Mouse (Mus musculus): ENCODE measurements around the gene Gm17268. TPM values are rescaled to one million over a fixed set of nuclear protein-coding genes. Genes with fewer than 3 reads are reported as not detected.
A peak's percentile ranks its signal among the peaks of the same experiment; 100 is the strongest.

Gene Gm17268
- total RNA-seq, 1 experiment, result not detected

- in situ Hi-C loops (cut with MboI; ENCODE audit: low sequenced_read_pairs in 2 of 2, unreplicated experiment in 2 of 2), result no loop called here
- H3K4me1 ChIP-seq (ENCODE audit: control insufficient read depth in 2 of 2, insufficient read depth in 2 of 2, low read length in 2 of 2, poor library complexity in 1 of 2), result no peaks in the 10 kb centered on the region
- TF ChIP-seq MAFK (IDR thresholded peaks at IDR 0.05; ENCODE audit: insufficient read depth, low read depth, low read length) (no peak), ZNF384 (IDR thresholded peaks at IDR 0.05; ENCODE audit: low read depth, low read length) (no peak), ZC3H11A (IDR thresholded peaks at IDR 0.05; ENCODE audit: borderline replicate concordance, low read depth, low read length) (no peak), CHD2 (IDR thresholded peaks at IDR 0.05; ENCODE audit: low read depth, low read length) (no peak), HCFC1 (IDR thresholded peaks at IDR 0.05; ENCODE audit: borderline replicate concordance, insufficient read depth, low read length) (no peak)
- no peaks in the 10 kb centered on the region for H3K9me3 ChIP-seq (ENCODE audit: control insufficient read depth, insufficient read depth, low read depth, low read length)
- no peak overlapping the region for H3K4me3 ChIP-seq (ENCODE audit: insufficient read depth in 1 of 2, low read depth in 1 of 2, low read length in 2 of 2, poor library complexity in 1 of 2, severe bottlenecking in 1 of 2)
- H3K9ac ChIP-seq (ENCODE audit: insufficient read depth, low read depth, low read length, poor library complexity, severe bottlenecking), result no peak overlapping the region
- no peaks in the 10 kb centered on the region for H3K36me3 ChIP-seq (ENCODE audit: control insufficient read depth, insufficient read depth, low read length, poor library complexity, severe bottlenecking)
- H3K27ac ChIP-seq (ENCODE audit: insufficient read depth, low read depth, low read length, poor library complexity, severe bottlenecking), result no peak overlapping the region
- DNase-seq (ENCODE audit: low read depth, low spot score), result no peak
These were observed 15.5 kb upstream of the Gm17268 start for GRCm38 (mm10) chr11:82053849-82054248.

DNA sequence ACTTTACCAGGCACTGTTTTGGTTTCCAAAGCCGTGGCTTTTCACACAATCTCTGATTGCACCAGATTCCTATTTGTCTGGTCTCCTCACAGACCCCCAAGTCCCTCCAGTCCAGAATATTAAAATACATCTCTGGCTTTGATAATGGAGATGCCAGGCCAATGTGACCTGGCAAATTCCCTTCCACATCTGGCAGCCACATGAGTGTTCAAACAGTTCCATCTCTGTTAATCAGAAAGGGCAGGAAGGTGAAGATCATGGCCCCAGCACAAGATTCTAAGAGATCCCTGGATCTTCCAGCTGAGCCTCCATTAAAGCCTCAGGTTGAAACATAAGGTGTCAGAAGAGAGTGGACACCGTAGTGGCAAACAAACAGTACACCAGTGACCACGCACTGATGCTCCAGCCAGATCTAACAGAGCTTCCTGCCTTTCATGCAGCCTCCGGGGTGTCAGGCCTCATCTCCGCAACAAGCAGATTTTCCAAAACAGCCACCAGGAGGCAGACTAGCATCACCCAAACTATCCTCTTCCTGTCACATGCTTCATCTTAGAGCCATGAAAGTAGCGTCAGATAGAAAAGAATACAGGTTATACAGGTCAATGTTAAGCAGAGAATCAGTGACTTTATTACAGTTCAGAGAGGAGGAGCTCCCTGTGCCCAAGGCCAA is 9.5 kb upstream of the Gm17268 start:
- no peaks in the 10 kb centered on the region for H3K4me1 ChIP-seq (ENCODE audit: control insufficient read depth in 2 of 2, insufficient read depth in 2 of 2, low read length in 2 of 2, poor library complexity in 1 of 2)
- in situ Hi-C loops (cut with MboI; ENCODE audit: low sequenced_read_pairs in 2 of 2, unreplicated experiment in 2 of 2), result loop anchor here in 1 of 2 experiments (5.0 kb wide), 1 partner anchor 129 kb away; no protein-coding TSS in a partner anchor
- TF ChIP-seq ZC3H11A (IDR thresholded peaks at IDR 0.05; ENCODE audit: borderline replicate concordance, low read depth, low read length), result peak; percentile 75; the same call in 1 of the 2 replicates
- no peak for TF ChIP-seq ZNF384 (IDR thresholded peaks at IDR 0.05; ENCODE audit: low read depth, low read length)
- 0 out of 2 replicates have a peak, but pooled peaks have one; percentile 9 for TF ChIP-seq MAFK (IDR thresholded peaks at IDR 0.05; ENCODE audit: insufficient read depth, low read depth, low read length)
- no peak for TF ChIP-seq HCFC1 (IDR thresholded peaks at IDR 0.05; ENCODE audit: borderline replicate concordance, insufficient read depth, low read length)
- TF ChIP-seq CHD2 (IDR thresholded peaks at IDR 0.05; ENCODE audit: low read depth, low read length), result no peak
- no peaks in the 10 kb centered on the region for H3K36me3 ChIP-seq (ENCODE audit: control insufficient read depth, insufficient read depth, low read length, poor library complexity, severe bottlenecking)
- no peak overlapping the region for H3K4me3 ChIP-seq (ENCODE audit: insufficient read depth in 1 of 2, low read depth in 1 of 2, low read length in 2 of 2, poor library complexity in 1 of 2, severe bottlenecking in 1 of 2)
- DNase-seq (ENCODE audit: low read depth, low spot score), result peak; percentile 51
- no peaks in the 10 kb centered on the region for H3K9me3 ChIP-seq (ENCODE audit: control insufficient read depth, insufficient read depth, low read depth, low read length)
- no peak overlapping the region for H3K27ac ChIP-seq (ENCODE audit: insufficient read depth, low read depth, low read length, poor library complexity, severe bottlenecking)
- H3K9ac ChIP-seq (ENCODE audit: insufficient read depth, low read depth, low read length, poor library complexity, severe bottlenecking), result no peak overlapping the region

DNA sequence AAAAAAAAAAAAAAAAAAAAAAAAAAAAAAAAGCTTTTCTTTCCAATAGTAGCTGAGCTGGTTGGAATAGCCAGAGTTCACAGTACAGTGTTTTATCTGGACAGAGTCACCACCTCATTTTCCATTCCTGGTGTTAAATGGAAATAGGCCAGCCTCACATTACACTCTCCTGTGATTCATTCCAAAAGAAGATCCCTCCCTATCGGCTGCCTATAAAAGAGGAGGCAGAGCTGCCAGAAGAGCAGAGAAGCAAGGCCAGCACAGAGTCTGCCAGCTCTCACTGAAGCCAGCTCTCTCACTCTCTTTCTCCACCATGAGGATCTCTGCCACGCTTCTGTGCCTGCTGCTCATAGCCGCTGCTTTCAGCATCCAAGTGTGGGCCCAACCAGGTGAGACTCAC is 7.1 kb upstream of the Gm17268 start, which contains the start of gene Ccl7:
Ccl7 (plus strand) TSS at position 242 of the 400 bp plus-strand sequence.
- Histone ChIP-seq H3K9ac (ENCODE audit: insufficient read depth, low read depth, low read length, poor library complexity, severe bottlenecking) (no peak within 1 kb of the TSS), H3K4me3 (ENCODE audit: insufficient read depth in 1 of 2, low read depth in 1 of 2, low read length in 2 of 2, poor library complexity in 1 of 2, severe bottlenecking in 1 of 2) (no peak within 1 kb of the TSS), H3K36me3 (ENCODE audit: control insufficient read depth, insufficient read depth, low read length, poor library complexity, severe bottlenecking) (no peaks in the 10 kb centered on the region), H3K9me3 (ENCODE audit: control insufficient read depth, insufficient read depth, low read depth, low read length) (no peaks in the 10 kb centered on the region), H3K4me1 (ENCODE audit: control insufficient read depth in 2 of 2, insufficient read depth in 2 of 2, low read length in 2 of 2, poor library complexity in 1 of 2) (no peaks in the 10 kb centered on the region), H3K27ac (ENCODE audit: insufficient read depth, low read depth, low read length, poor library complexity, severe bottlenecking) (no peak within 1 kb of the TSS)
- in situ Hi-C loops (cut with MboI; ENCODE audit: low sequenced_read_pairs in 2 of 2, unreplicated experiment in 2 of 2), result loop anchor here in 1 of 2 experiments (5.0 kb wide), 1 partner anchor 132 kb away; no protein-coding TSS in a partner anchor
- TF ChIP-seq CHD2 (IDR thresholded peaks at IDR 0.05; ENCODE audit: low read depth, low read length) (no peak), HCFC1 (IDR thresholded peaks at IDR 0.05; ENCODE audit: borderline replicate concordance, insufficient read depth, low read length) (no peak), ZC3H11A (IDR thresholded peaks at IDR 0.05; ENCODE audit: borderline replicate concordance, low read depth, low read length) (no peak), ZNF384 (IDR thresholded peaks at IDR 0.05; ENCODE audit: low read depth, low read length) (no peak), MAFK (IDR thresholded peaks at IDR 0.05; ENCODE audit: insufficient read depth, low read depth, low read length) (no peak)
- no peak for DNase-seq (ENCODE audit: low read depth, low spot score)

GRCm38 (mm10) chr11:82041671-82042080 is 3.3 kb upstream of the Gm17268 start:
- H3K27ac ChIP-seq (ENCODE audit: insufficient read depth, low read depth, low read length, poor library complexity, severe bottlenecking), result no peak overlapping the region
- no peaks in the 10 kb centered on the region for H3K36me3 ChIP-seq (ENCODE audit: control insufficient read depth, insufficient read depth, low read length, poor library complexity, severe bottlenecking)
- DNase-seq (ENCODE audit: low read depth, low spot score), result no peak
- no peak overlapping the region for H3K9ac ChIP-seq (ENCODE audit: insufficient read depth, low read depth, low read length, poor library complexity, severe bottlenecking)
- no peak for TF ChIP-seq MAFK (IDR thresholded peaks at IDR 0.05; ENCODE audit: insufficient read depth, low read depth, low read length)
- no peaks in the 10 kb centered on the region for H3K4me1 ChIP-seq (ENCODE audit: control insufficient read depth in 2 of 2, insufficient read depth in 2 of 2, low read length in 2 of 2, poor library complexity in 1 of 2)
- in situ Hi-C loops (cut with MboI; ENCODE audit: low sequenced_read_pairs in 2 of 2, unreplicated experiment in 2 of 2), result no loop called here
- no peak overlapping the region for H3K4me3 ChIP-seq (ENCODE audit: insufficient read depth in 1 of 2, low read depth in 1 of 2, low read length in 2 of 2, poor library complexity in 1 of 2, severe bottlenecking in 1 of 2)
- no peaks in the 10 kb centered on the region for H3K9me3 ChIP-seq (ENCODE audit: control insufficient read depth, insufficient read depth, low read depth, low read length)

All from ES-E14 (cell line).